Mouse (Mus musculus) myocyte (in vitro differentiated cells): Measurements from ENCODE around the gene Sap30bp.

Source experiments
- MAX ChIP-seq: IDR thresholded peaks from one replicate; pipeline ENCODE4 v1.6.1; 2011; ENCODE audit warnings: low read depth, mild to moderate bottlenecking, control low read depth
- MYOD1 ChIP-seq, 3 experiments: IDR thresholded peaks; one replicate each; pipeline ENCODE4 v1.6.1; 2011; ENCODE audit warnings: control low read depth in 2 of 3, low read depth in 2 of 3, mild to moderate bottlenecking in 2 of 3, moderate library complexity in 1 of 3; ENCODE audit not compliant: insufficient read length in 2 of 3, control insufficient read depth in 1 of 3
- MYOG ChIP-seq, 3 experiments: IDR thresholded peaks; one replicate each; pipeline ENCODE4 v1.6.1; 2011; ENCODE audit warnings: control low read depth in 2 of 3, low read depth in 2 of 3, mild to moderate bottlenecking in 2 of 3; ENCODE audit not compliant: insufficient read length in 2 of 3, control insufficient read depth in 1 of 3, insufficient read depth in 1 of 3
- POLR2A ChIP-seq: IDR thresholded peaks from one replicate; pipeline ENCODE4 v1.6.1; 2011; ENCODE audit warnings: low read depth, mild to moderate bottlenecking, control low read depth, moderate library complexity; ENCODE audit not compliant: insufficient read length
- REST ChIP-seq: IDR thresholded peaks from one replicate; pipeline ENCODE4 v1.6.1; 2011; ENCODE audit warnings: mild to moderate bottlenecking, control low read depth, moderate library complexity; ENCODE audit not compliant: insufficient read depth, insufficient read length
- TCF3 ChIP-seq: IDR thresholded peaks from one replicate; pipeline ENCODE4 v1.6.1; 2011; ENCODE audit warnings: low read depth, control low read depth; ENCODE audit not compliant: insufficient read length
- USF1 ChIP-seq: IDR thresholded peaks from one replicate; pipeline ENCODE4 v1.6.1; 2011; ENCODE audit warnings: low read depth, mild to moderate bottlenecking, control low read depth, moderate library complexity

GRCm38 (mm10) chr11:115889159-115889558 is 43.9 kb upstream of the Sap30bp start:
- TF ChIP-seq MAX (no peak), TCF3 (no peak), POLR2A (no peak), USF1 (no peak), MYOG (IDR thresholded peaks at IDR 0.05; ENCODE audit: control insufficient read depth in 1 of 3, insufficient read depth in 1 of 3, insufficient read length in 2 of 3, low read depth in 2 of 3) (no peak), MYOD1 (IDR thresholded peaks at IDR 0.05; ENCODE audit: control insufficient read depth in 1 of 3, insufficient read length in 2 of 3, low read depth in 2 of 3) (no peak), REST (no peak)
